Mouse (Mus musculus) thymus, adult 18-20 months (tissue): ENCODE results near the gene Mical3.

Source experiments
- DNase-seq, 2 experiments: peaks; one replicate each; pipeline ENCODE4 v3.0.0; 2022; ENCODE audit warnings: mixed read lengths in 2 of 2

Mical3 gene

GRCm38 (mm10) chr6:120884436-120884835 lies 246.4 kb downstream of the Mical3 start:
- no peak for DNase-seq
